11 mouse cellular contexts compared by ENCODE assay signal in the genomic region with DNA sequence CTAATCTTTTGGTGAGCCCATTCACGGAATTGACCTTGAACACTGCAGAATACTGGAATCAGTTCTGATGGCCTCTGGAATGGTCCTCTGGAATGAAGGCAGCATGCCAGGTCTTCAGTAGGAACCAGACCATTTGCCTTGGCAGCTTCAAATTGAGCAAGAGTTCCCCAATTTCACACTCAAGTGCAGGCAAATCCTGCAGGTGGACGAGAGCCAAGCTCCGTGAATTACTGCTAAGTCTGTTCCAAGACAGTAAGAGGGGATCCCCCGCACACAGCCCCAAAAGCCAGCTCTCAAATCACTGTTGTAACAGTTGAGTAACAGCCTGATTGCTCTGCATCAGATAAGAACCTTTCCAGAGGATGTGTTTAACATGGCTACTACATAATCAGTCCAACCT. TPM values are rescaled to one million over a fixed set of nuclear protein-coding genes. Genes with fewer than 3 reads are reported as not detected.
DNase-seq lines count a peak whose midpoint lies in the region; ATAC-seq lines count a peak whose summit lies in the region.
"Had no signal": no experiment of that assay in that cellular context is flagged by ENCODE, and none has a peak within 500 bp of the region (broad histone marks: within the 10 kb centered on the region; RNA-seq: fewer than 3 reads in every experiment).

No protein-coding gene starts in this region.

- DNase-seq in hindbrain, embryonic 10.5 days (ENCODE audit: low spot score), result no peak
- peak; percentile 2 for DNase-seq in retina, adult 2 months (ENCODE audit: low read depth, low spot score)
- no peak for DNase-seq in retina, postnatal 1 day
- peak; percentile 81 for DNase-seq in gonadal fat pad, adult 2 months (ENCODE audit: low read depth)
- no peak for DNase-seq in urinary bladder, postnatal 25 days (ENCODE audit: low spot score)
- DNase-seq in layer of hippocampus, postnatal 10 days (ENCODE audit: low spot score in 2 of 2), result no peak
- DNase-seq: right cerebral cortex, postnatal 25 days had no signal

- WGBS in hindbrain, embryonic 16.5 days, result 57% methylated on average over 4 of the region's 4 CpGs
- WGBS in hindbrain, embryonic 10.5 days, result 90% methylated on average over 4 of the region's 4 CpGs

- H3K4me1 ChIP-seq in hindbrain, embryonic 16.5 days (ENCODE audit: control insufficient read depth, insufficient read depth, low read depth, low read length), result no peaks in the 10 kb centered on the region
- H3K4me1 ChIP-seq in hindbrain, embryonic 10.5 days (replicated peaks), result no peaks in the 10 kb centered on the region
- H3K4me1 ChIP-seq: forebrain, embryonic 10.5 days; midbrain, embryonic 12.5 days had no signal

- no peak overlapping the region for H3K27ac ChIP-seq in hindbrain, embryonic 16.5 days (ENCODE audit: low read depth, low read length)
- H3K27ac ChIP-seq in hindbrain, embryonic 10.5 days, result no peak overlapping the region
- H3K27ac ChIP-seq: forebrain, embryonic 10.5 days; midbrain, embryonic 12.5 days had no signal

- peak; percentile 48; the same call in 1 of the 2 replicates for ATAC-seq in hindbrain, embryonic 16.5 days

- H3K4me2 ChIP-seq in hindbrain, embryonic 16.5 days (ENCODE audit: low read length), result no peak overlapping the region
- H3K4me2 ChIP-seq: midbrain, embryonic 12.5 days had no signal

- H3K4me3 ChIP-seq in hindbrain, embryonic 16.5 days (ENCODE audit: low read length), result no peak overlapping the region
- no peak overlapping the region for H3K4me3 ChIP-seq in hindbrain, embryonic 10.5 days
- H3K4me3 ChIP-seq: forebrain, embryonic 10.5 days; midbrain, embryonic 12.5 days had no signal

- H3K9ac ChIP-seq in hindbrain, embryonic 16.5 days (ENCODE audit: low read depth, low read length), result no peak overlapping the region
- H3K9ac ChIP-seq: midbrain, embryonic 12.5 days had no signal

- H3K9me3 ChIP-seq in hindbrain, embryonic 16.5 days (ENCODE audit: control insufficient read depth, low read length), result no peaks in the 10 kb centered on the region
- no peaks in the 10 kb centered on the region for H3K9me3 ChIP-seq in hindbrain, embryonic 10.5 days
- H3K9me3 ChIP-seq: forebrain, embryonic 10.5 days; midbrain, embryonic 12.5 days had no signal

- no peaks in the 10 kb centered on the region for H3K36me3 ChIP-seq in hindbrain, embryonic 16.5 days (ENCODE audit: control insufficient read depth, insufficient read depth, low read length)
- no peaks in the 10 kb centered on the region for H3K36me3 ChIP-seq in hindbrain, embryonic 10.5 days
- H3K36me3 ChIP-seq: forebrain, embryonic 10.5 days; midbrain, embryonic 12.5 days had no signal

- H3K27me3 ChIP-seq in hindbrain, embryonic 16.5 days (replicated peaks; ENCODE audit: control insufficient read depth, insufficient read depth, low read length), result no peaks in the 10 kb centered on the region
- H3K27me3 ChIP-seq in hindbrain, embryonic 10.5 days (ENCODE audit: insufficient read depth, poor library complexity, severe bottlenecking), result no peaks in the 10 kb centered on the region
- H3K27me3 ChIP-seq: midbrain, embryonic 12.5 days had no signal

RNA-seq across cellular contexts. Expression of a gene that starts 42.9 kb away (rescaled TPM):
- 0.85 and 1.0 TPM in 2 replicates for polyA plus RNA-seq in hindbrain, embryonic 16.5 days (2015; fragmentation: Nextera tagmentation; extraction: Ambion mirVana)
- 0.85 and 3.5 TPM in 2 replicates for polyA plus RNA-seq in hindbrain, embryonic 10.5 days (2016; fragmentation: Nextera tagmentation; extraction: Ambion mirVana)
- polyA plus RNA-seq in gonadal fat pad, adult 2 months (2012; rRNA removed), result 7.3 and 11.5 TPM in 2 replicates
- total RNA-seq in layer of hippocampus, postnatal 10 days (2021), result 1 to 10 TPM; 3.8 to 4.8 TPM
- total RNA-seq: heart, postnatal 10 days had no signal

Comparison
In these comparisons a context has a peak if more than half of its experiments do, and no peak if none do; other contexts are left out.
1. DNase-seq: peak in retina, adult 2 months (single experiment) and gonadal fat pad, adult 2 months (single experiment); none in hindbrain, embryonic 10.5 days (single experiment), retina, postnatal 1 day (single experiment), urinary bladder, postnatal 25 days (single experiment) and layer of hippocampus, postnatal 10 days (0 of 2).